Comparison of ENCODE assay signal across 21 mouse cellular contexts in the genomic region with DNA sequence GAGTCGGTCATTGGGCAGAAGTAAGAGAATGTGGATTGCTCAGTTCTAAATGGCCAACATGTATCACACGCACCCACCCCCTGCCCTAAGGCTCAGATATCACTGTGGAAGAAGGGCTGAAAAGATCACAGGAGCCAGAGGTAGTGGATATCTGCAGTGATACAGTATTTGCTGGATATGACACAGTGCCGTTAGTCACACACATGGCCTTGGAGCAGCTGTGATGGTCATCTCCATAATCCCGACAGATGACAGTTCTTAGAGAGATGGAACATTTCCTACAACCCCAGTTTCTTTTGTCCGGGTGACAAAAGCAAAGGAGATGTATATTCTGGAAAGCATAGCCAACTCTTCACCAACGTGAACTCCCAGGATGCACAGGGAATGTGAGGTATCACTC.
"Had no signal": no experiment of that assay in that cellular context is flagged by ENCODE, and none has a peak within 500 bp of the region (broad histone marks: within the 10 kb centered on the region; RNA-seq: fewer than 3 reads in every experiment).

No protein-coding gene starts in this region.

- H3K36me3 ChIP-seq: heart, embryonic 13.5 days; heart, embryonic 15.5 days; hindbrain, embryonic 13.5 days; hindbrain, embryonic 15.5 days; kidney, embryonic 15.5 days; limb, embryonic 13.5 days; limb, embryonic 15.5 days; liver, embryonic 12.5 days had no signal

- H3K27me3 ChIP-seq: heart, embryonic 13.5 days; heart, embryonic 15.5 days; hindbrain, embryonic 15.5 days had no signal

- DNase-seq: gastrocnemius, postnatal 14 days; gastrocnemius, postnatal 36 days; heart, adult 11 months; heart, adult 2 months; heart, postnatal 14 days; heart, postnatal 36 days; kidney, adult 11 months; kidney, adult 2 months; kidney, adult 9 months; kidney, postnatal 14 days; layer of hippocampus, adult 9-11 months; layer of hippocampus, postnatal 36 days; left cerebral cortex, postnatal 4 days had no signal

- H3K4me3 ChIP-seq: heart, adult 2 months; heart, embryonic 13.5 days; heart, embryonic 15.5 days; hindbrain, embryonic 13.5 days; hindbrain, embryonic 15.5 days; kidney, embryonic 15.5 days; limb, embryonic 13.5 days; limb, embryonic 15.5 days; liver, embryonic 12.5 days had no signal
